Mouse (Mus musculus): ENCODE measurements at regions not wholly inside any gene's neighbourhood (a gene's known extent, or its start where the extent isn't known, plus 50 kb on each side); places are given as distances from the start of the nearest gene placed in this dataset.
A peak's percentile ranks its signal among the peaks of the same experiment; 100 is the strongest.

GRCm38 (mm10) chr2:27812946-27813345, 73.3 kb upstream of the Col5a1 start:
- Histone ChIP-seq H3K9me3 (no peaks in the 10 kb centered on the region), H3K27me3 (no peaks in the 10 kb centered on the region), H3K4me2 (no peak overlapping the region), H3K4me1 (peaks cover 22% of the 10 kb centered on the region), H3K36me3 (no peaks in the 10 kb centered on the region), H3K4me3 (no peak overlapping the region), H3K9ac (no peak overlapping the region), H3K27ac (peak overlapping the region; percentile 62)
- 11% methylated on average over 3 of the region's 3 CpGs for WGBS
- ATAC-seq (ENCODE audit: borderline replicate concordance, extremely low read depth, low FRiP score, low TSS enrichment): peak; percentile 2; the same call in 1 of the 2 replicates

GRCm38 (mm10) chr2:27813370-27813769, 72.9 kb upstream of the Col5a1 start:
- peak; percentile 93 for ATAC-seq (ENCODE audit: borderline replicate concordance, extremely low read depth, low FRiP score, low TSS enrichment)
- peak overlapping the region; percentile 62 for H3K27ac ChIP-seq
- H3K27me3 ChIP-seq: no peaks in the 10 kb centered on the region
- WGBS: 31% methylated on average over 6 of the region's 6 CpGs
- peaks cover 26% of the 10 kb centered on the region for H3K4me1 ChIP-seq
- H3K4me2 ChIP-seq: no peak overlapping the region
- no peaks in the 10 kb centered on the region for H3K36me3 ChIP-seq
- H3K4me3 ChIP-seq: no peak overlapping the region
- H3K9me3 ChIP-seq: no peaks in the 10 kb centered on the region
- H3K9ac ChIP-seq: no peak overlapping the region

- H3K4me1 ChIP-seq: peaks cover 20% of the 10 kb centered on the region
- H3K36me3 ChIP-seq: no peaks in the 10 kb centered on the region
- no peak overlapping the region for H3K4me2 ChIP-seq
- H3K27me3 ChIP-seq: no peaks in the 10 kb centered on the region
- WGBS: 11% methylated on average over 4 of the region's 4 CpGs
- peak overlapping the region; percentile 69 for H3K27ac ChIP-seq
- no peak overlapping the region for H3K9ac ChIP-seq
- peak; percentile 79 for ATAC-seq (ENCODE audit: borderline replicate concordance, extremely low read depth, low FRiP score, low TSS enrichment)
- no peak overlapping the region for H3K4me3 ChIP-seq
- no peaks in the 10 kb centered on the region for H3K9me3 ChIP-seq
Measured at GRCm38 (mm10) chr2:27818656-27819055, 67.6 kb upstream of the Col5a1 start.

GRCm38 (mm10) chr2:27826826-27827225, 59.4 kb upstream of the Col5a1 start:
- Histone ChIP-seq H3K4me2 (no peak overlapping the region), H3K27ac (no peak overlapping the region), H3K9ac (no peak overlapping the region), H3K4me3 (no peak overlapping the region), H3K36me3 (no peaks in the 10 kb centered on the region), H3K9me3 (no peaks in the 10 kb centered on the region), H3K4me1 (peaks cover 9% of the 10 kb centered on the region; the same call in 1 of the 2 replicates), H3K27me3 (no peaks in the 10 kb centered on the region)
- ATAC-seq (ENCODE audit: borderline replicate concordance, extremely low read depth, low FRiP score, low TSS enrichment): no peak
- WGBS: 70% methylated on average over 2 of the region's 2 CpGs

GRCm38 (mm10) chr2:27827582-27827981, 58.6 kb upstream of the Col5a1 start:
- 81% methylated on average over 5 of the region's 5 CpGs for WGBS
- no peak for ATAC-seq (ENCODE audit: borderline replicate concordance, extremely low read depth, low FRiP score, low TSS enrichment)
- no peak overlapping the region for H3K4me2 ChIP-seq
- no peaks in the 10 kb centered on the region for H3K36me3 ChIP-seq
- no peaks in the 10 kb centered on the region for H3K27me3 ChIP-seq
- H3K4me3 ChIP-seq: no peak overlapping the region
- peaks cover 9% of the 10 kb centered on the region; the same call in 1 of the 2 replicates for H3K4me1 ChIP-seq
- no peak overlapping the region for H3K27ac ChIP-seq
- H3K9ac ChIP-seq: no peak overlapping the region
- H3K9me3 ChIP-seq: no peaks in the 10 kb centered on the region

GRCm38 (mm10) chr2:27828237-27828636, 58.0 kb upstream of the Col5a1 start:
- Histone ChIP-seq H3K4me1 (peaks cover 12% of the 10 kb centered on the region; the same call in 1 of the 2 replicates), H3K9me3 (no peaks in the 10 kb centered on the region), H3K36me3 (no peaks in the 10 kb centered on the region), H3K9ac (no peak overlapping the region), H3K27me3 (no peaks in the 10 kb centered on the region), H3K4me3 (no peak overlapping the region), H3K27ac (no peak overlapping the region), H3K4me2 (no peak overlapping the region)
- WGBS: 74% methylated on average over 6 of the region's 6 CpGs
- no peak for ATAC-seq (ENCODE audit: borderline replicate concordance, extremely low read depth, low FRiP score, low TSS enrichment)

- H3K36me3 ChIP-seq: no peaks in the 10 kb centered on the region
- no peak overlapping the region for H3K27ac ChIP-seq
- WGBS: 55% methylated on average over 5 of the region's 5 CpGs
- no peak overlapping the region for H3K4me2 ChIP-seq
- H3K4me3 ChIP-seq: no peak overlapping the region
- peaks cover 21% of the 10 kb centered on the region for H3K4me1 ChIP-seq
- ATAC-seq (ENCODE audit: borderline replicate concordance, extremely low read depth, low FRiP score, low TSS enrichment): no peak
- no peak overlapping the region; the same call in 1 of the 2 replicates for H3K9ac ChIP-seq
- no peaks in the 10 kb centered on the region for H3K27me3 ChIP-seq
- no peaks in the 10 kb centered on the region for H3K9me3 ChIP-seq
Measured at GRCm38 (mm10) chr2:27829551-27829950, 56.7 kb upstream of the Col5a1 start.

GRCm38 (mm10) chr2:27834971-27835370, 51.3 kb upstream of the Col5a1 start:
- Histone ChIP-seq H3K4me2 (no peak overlapping the region), H3K9ac (no peak overlapping the region), H3K4me1 (peaks cover 31% of the 10 kb centered on the region), H3K4me3 (no peak overlapping the region), H3K9me3 (no peaks in the 10 kb centered on the region), H3K27me3 (no peaks in the 10 kb centered on the region), H3K36me3 (no peaks in the 10 kb centered on the region), H3K27ac (no peak overlapping the region)
- ATAC-seq (ENCODE audit: borderline replicate concordance, extremely low read depth, low FRiP score, low TSS enrichment): no peak
- 75% methylated on average over 4 of the region's 4 CpGs for WGBS

GRCm38 (mm10) chr2:27835758-27836460, 50.3 kb upstream of the Col5a1 start:
- H3K4me1 ChIP-seq: peaks cover 36% of the 10 kb centered on the region
- H3K9ac ChIP-seq: no peak overlapping the region
- peak; percentile 79 for ATAC-seq (ENCODE audit: borderline replicate concordance, extremely low read depth, low FRiP score, low TSS enrichment)
- no peaks in the 10 kb centered on the region for H3K36me3 ChIP-seq
- peak overlapping the region; percentile 88 for H3K27ac ChIP-seq
- 9% methylated on average over 10 of the region's 10 CpGs for WGBS
- no peak overlapping the region for H3K4me2 ChIP-seq
- no peaks in the 10 kb centered on the region for H3K27me3 ChIP-seq
- no peak overlapping the region for H3K4me3 ChIP-seq
- H3K9me3 ChIP-seq: no peaks in the 10 kb centered on the region
